Mouse (Mus musculus): ENCODE measurements around the gene Dcst2. TPM values are rescaled to one million over a fixed set of nuclear protein-coding genes. Genes with fewer than 3 reads are reported as not detected.

Gene Dcst2
- polyA plus RNA-seq, 1 experiment from 2014 or later, result 0.13 TPM

DNA sequence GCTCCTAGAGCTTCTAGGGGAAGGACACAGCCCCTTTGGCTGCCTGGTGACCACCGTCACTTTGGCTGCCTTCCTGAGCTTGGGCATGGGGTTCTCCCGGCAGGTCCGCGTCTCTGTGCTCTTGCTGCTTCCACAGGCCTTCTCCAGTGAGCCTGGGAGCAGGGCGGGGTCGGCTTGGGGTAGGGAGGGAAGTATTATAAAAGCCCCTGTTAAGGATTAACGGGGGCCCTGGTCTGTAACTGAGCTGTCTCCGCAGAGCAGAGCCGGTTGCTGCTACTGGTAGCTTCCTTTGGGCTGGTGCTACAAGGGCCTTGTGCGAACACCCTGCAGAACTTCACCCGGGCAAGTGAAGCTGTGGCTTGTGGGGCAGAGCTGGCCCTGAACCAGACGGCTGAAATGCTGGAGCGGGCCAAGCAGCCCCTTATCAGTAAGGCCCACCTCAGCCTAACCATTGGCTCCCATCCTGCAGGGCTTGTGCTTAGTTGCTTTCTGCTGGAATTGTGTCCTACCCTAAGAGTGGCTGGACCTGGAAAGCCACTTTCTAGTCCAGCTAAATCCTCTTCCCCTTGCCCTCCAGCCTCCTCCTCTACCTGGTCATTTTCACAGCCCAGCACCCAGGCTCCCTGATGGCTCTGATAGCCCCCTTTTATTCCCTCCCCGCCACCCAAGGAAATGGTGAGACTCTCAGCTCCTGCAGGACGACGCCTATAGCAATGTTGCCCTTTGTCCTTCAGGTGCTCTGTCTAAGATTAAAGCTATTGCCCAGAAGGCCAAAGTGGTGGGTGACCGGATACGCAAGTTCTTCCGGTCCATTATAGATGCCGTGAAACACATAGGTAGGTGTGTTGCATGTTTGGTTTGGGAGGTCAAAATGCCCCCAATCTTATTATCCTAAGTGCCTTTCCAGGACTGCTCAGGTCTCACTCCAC lies 4.0 kb downstream of the Dcst2 start:
- H3K4me1 ChIP-seq, result no peaks in the 10 kb centered on the region
- no peaks in the 10 kb centered on the region for H3K9me3 ChIP-seq
- H3K9ac ChIP-seq, result no peak overlapping the region
- H3K4me2 ChIP-seq (replicated peaks), result no peak overlapping the region
- 77% methylated on average over 20 of the region's 20 CpGs for WGBS
- no peaks in the 10 kb centered on the region for H3K36me3 ChIP-seq
- H3K27me3 ChIP-seq, result no peaks in the 10 kb centered on the region
- no peak overlapping the region for H3K27ac ChIP-seq
- no peak overlapping the region for H3K4me3 ChIP-seq
- no peak for ATAC-seq (ENCODE audit: insufficient number of reproducible peaks, insufficient read depth, low FRiP score, low TSS enrichment)

- no peak overlapping the region for H3K9ac ChIP-seq
- no peak overlapping the region for H3K27ac ChIP-seq
- no peak overlapping the region for H3K4me2 ChIP-seq (replicated peaks)
- H3K4me1 ChIP-seq, result no peaks in the 10 kb centered on the region
- H3K4me3 ChIP-seq, result no peak overlapping the region
- no peaks in the 10 kb centered on the region for H3K27me3 ChIP-seq
- 57% methylated on average over 11 of the region's 11 CpGs for WGBS
- no peaks in the 10 kb centered on the region for H3K36me3 ChIP-seq
- ATAC-seq (ENCODE audit: insufficient number of reproducible peaks, insufficient read depth, low FRiP score, low TSS enrichment), result no peak
- H3K9me3 ChIP-seq, result no peaks in the 10 kb centered on the region
Measured at GRCm38 (mm10) chr3:89367338-89367737, 5.6 kb downstream of the Dcst2 start.

DNA sequence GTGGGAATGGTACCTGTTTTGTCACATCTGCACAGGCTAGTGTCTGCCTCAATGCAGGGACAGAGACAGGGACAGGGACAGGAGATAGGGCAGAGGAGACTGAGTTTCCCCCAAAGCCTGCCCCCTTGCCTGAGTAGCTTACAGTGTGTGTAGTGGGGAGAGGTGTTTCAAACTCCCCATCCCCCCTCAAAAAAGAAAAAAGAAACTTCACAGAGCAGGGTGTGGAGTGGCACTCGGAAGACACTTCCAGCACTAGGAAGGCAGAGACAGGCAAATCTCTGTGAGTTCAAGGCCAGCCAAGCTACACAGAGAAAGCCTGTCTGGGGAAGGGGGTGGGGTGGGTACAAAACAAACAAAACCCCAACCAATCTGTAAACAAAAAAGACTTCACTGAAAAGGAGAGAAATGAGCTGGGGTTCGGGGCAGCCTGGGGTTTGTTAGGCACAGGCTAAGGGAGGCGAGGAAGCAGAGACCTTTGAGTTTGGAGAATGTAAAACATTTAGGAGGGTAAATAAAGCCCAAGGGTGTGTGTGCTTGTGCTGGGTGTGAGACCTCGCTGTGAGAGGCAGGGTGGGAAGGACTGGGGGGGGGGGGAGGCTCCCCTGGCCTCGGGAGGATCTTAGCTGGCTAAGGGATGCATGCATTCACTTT lies 11.9 kb downstream of the Dcst2 start:
- H3K4me2 ChIP-seq (replicated peaks), result no peak overlapping the region
- H3K4me3 ChIP-seq, result no peak overlapping the region
- 43% methylated on average over 5 of the region's 5 CpGs for WGBS
- peaks cover 8% of the 10 kb centered on the region for H3K4me1 ChIP-seq
- ATAC-seq (ENCODE audit: insufficient number of reproducible peaks, insufficient read depth, low FRiP score, low TSS enrichment), result no peak
- H3K27me3 ChIP-seq, result no peaks in the 10 kb centered on the region
- no peak overlapping the region for H3K9ac ChIP-seq
- no peak overlapping the region for H3K27ac ChIP-seq
- no peaks in the 10 kb centered on the region for H3K36me3 ChIP-seq
- H3K9me3 ChIP-seq, result no peaks in the 10 kb centered on the region

DNA sequence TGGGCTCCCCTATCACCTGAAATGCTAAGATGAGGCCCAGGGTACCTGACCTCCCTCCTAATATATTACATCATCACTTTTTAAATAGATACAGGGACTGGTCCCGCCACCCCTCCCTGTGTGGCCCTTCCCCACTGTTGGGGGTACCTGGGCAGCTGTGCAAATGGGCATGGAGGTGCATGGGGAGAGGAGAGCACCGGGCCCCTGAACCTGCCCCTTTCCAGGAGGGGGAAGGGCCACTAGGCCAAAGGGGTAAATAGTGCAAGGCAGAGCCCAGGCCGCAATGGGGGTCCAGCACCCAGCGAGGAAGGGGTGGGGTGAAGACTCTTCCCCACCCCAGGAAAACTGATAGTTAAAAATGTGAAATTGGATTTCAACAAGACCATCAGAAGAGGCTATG lies 16.1 kb downstream of the Dcst2 start:
- Histone ChIP-seq H3K4me3 (no peak overlapping the region), H3K4me1 (peaks cover 13% of the 10 kb centered on the region), H3K27ac (no peak overlapping the region)

GRCm38 (mm10) chr3:89378394-89379067 lies 16.8 kb downstream of the Dcst2 start:
- Histone ChIP-seq H3K9ac (peak overlapping the region; percentile 57), H3K9me3 (no peaks in the 10 kb centered on the region), H3K4me2 (replicated peaks) (peak overlapping the region; percentile 78), H3K4me1 (peaks cover 13% of the 10 kb centered on the region), H3K27me3 (no peaks in the 10 kb centered on the region), H3K4me3 (peak overlapping the region; percentile 54), H3K36me3 (no peaks in the 10 kb centered on the region), H3K27ac (peak overlapping the region; percentile 26; the same call in 1 of the 2 replicates)
- ATAC-seq (ENCODE audit: insufficient number of reproducible peaks, insufficient read depth, low FRiP score, low TSS enrichment), result peak; percentile 87
- 2% methylated on average over 28 of the region's 29 CpGs for WGBS

More for the DNA sequence above, 16.1 kb downstream of the Dcst2 start:
- WGBS, result 73% methylated on average over 4 of the region's 4 CpGs
- Histone ChIP-seq H3K9me3 (no peaks in the 10 kb centered on the region), H3K9ac (peak overlapping the region; percentile 57; the same call in 1 of the 2 replicates), H3K36me3 (no peaks in the 10 kb centered on the region), H3K27me3 (no peaks in the 10 kb centered on the region), H3K4me2 (replicated peaks) (peak overlapping the region; percentile 78)
- ATAC-seq (ENCODE audit: insufficient number of reproducible peaks, insufficient read depth, low FRiP score, low TSS enrichment), result no peak

- Histone ChIP-seq H3K27ac (no peak overlapping the region), H3K9ac (no peak overlapping the region), H3K4me1 (peaks cover 13% of the 10 kb centered on the region), H3K36me3 (no peaks in the 10 kb centered on the region), H3K4me3 (no peak overlapping the region), H3K4me2 (replicated peaks) (no peak overlapping the region), H3K27me3 (no peaks in the 10 kb centered on the region), H3K9me3 (no peaks in the 10 kb centered on the region)
- 87% methylated on average over 31 of the region's 31 CpGs for WGBS
- ATAC-seq (ENCODE audit: insufficient number of reproducible peaks, insufficient read depth, low FRiP score, low TSS enrichment), result no peak
Measured at GRCm38 (mm10) chr3:89379388-89380131, 17.8 kb downstream of the Dcst2 start.

- peaks cover 20% of the 10 kb centered on the region for H3K4me1 ChIP-seq
- no peaks in the 10 kb centered on the region for H3K9me3 ChIP-seq
- WGBS, result 94% methylated on average over 14 of the region's 14 CpGs
- no peak overlapping the region for H3K4me2 ChIP-seq (replicated peaks)
- no peaks in the 10 kb centered on the region for H3K36me3 ChIP-seq
- no peak for ATAC-seq (ENCODE audit: insufficient number of reproducible peaks, insufficient read depth, low FRiP score, low TSS enrichment)
- H3K4me3 ChIP-seq, result no peak overlapping the region
- no peak overlapping the region for H3K9ac ChIP-seq
- H3K27me3 ChIP-seq, result no peaks in the 10 kb centered on the region
- no peak overlapping the region for H3K27ac ChIP-seq
Measured at GRCm38 (mm10) chr3:89380291-89380690, 18.5 kb downstream of the Dcst2 start.

- Histone ChIP-seq H3K27ac (no peak overlapping the region), H3K36me3 (no peaks in the 10 kb centered on the region), H3K4me3 (no peak overlapping the region), H3K9ac (no peak overlapping the region), H3K4me2 (replicated peaks) (no peak overlapping the region), H3K27me3 (no peaks in the 10 kb centered on the region), H3K4me1 (peaks cover 20% of the 10 kb centered on the region), H3K9me3 (no peaks in the 10 kb centered on the region)
- no peak for ATAC-seq (ENCODE audit: insufficient number of reproducible peaks, insufficient read depth, low FRiP score, low TSS enrichment)
- 94% methylated on average over 18 of the region's 18 CpGs for WGBS
Measured at GRCm38 (mm10) chr3:89380711-89381110, 18.9 kb downstream of the Dcst2 start.

DNA sequence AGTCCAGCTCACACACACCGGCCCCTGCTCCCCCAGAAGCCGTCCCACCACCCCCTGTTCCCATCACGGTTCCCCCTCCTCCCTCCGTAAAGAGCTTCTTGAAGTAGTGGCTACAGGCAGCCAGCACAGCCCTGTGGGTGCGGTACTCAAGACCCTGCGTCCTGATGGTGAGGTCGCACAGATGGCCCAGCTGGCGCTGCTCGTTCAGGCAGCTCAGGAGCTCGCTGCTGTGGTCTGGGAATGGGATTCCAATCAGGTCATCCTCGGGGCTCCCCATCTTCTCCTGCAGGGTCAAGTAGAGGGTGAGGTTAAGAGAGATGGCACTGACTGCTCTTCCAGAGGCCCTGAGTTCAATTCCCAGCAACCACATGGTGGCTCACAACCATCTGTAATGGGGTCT lies 19.5 kb downstream of the Dcst2 start:
- Histone ChIP-seq H3K27me3 (no peaks in the 10 kb centered on the region), H3K4me1 (peaks cover 20% of the 10 kb centered on the region), H3K9me3 (no peaks in the 10 kb centered on the region), H3K9ac (no peak overlapping the region), H3K4me3 (no peak overlapping the region), H3K27ac (no peak overlapping the region), H3K36me3 (no peaks in the 10 kb centered on the region), H3K4me2 (replicated peaks) (no peak overlapping the region)
- WGBS, result 85% methylated on average over 11 of the region's 11 CpGs
- ATAC-seq (ENCODE audit: insufficient number of reproducible peaks, insufficient read depth, low FRiP score, low TSS enrichment), result no peak

DNA sequence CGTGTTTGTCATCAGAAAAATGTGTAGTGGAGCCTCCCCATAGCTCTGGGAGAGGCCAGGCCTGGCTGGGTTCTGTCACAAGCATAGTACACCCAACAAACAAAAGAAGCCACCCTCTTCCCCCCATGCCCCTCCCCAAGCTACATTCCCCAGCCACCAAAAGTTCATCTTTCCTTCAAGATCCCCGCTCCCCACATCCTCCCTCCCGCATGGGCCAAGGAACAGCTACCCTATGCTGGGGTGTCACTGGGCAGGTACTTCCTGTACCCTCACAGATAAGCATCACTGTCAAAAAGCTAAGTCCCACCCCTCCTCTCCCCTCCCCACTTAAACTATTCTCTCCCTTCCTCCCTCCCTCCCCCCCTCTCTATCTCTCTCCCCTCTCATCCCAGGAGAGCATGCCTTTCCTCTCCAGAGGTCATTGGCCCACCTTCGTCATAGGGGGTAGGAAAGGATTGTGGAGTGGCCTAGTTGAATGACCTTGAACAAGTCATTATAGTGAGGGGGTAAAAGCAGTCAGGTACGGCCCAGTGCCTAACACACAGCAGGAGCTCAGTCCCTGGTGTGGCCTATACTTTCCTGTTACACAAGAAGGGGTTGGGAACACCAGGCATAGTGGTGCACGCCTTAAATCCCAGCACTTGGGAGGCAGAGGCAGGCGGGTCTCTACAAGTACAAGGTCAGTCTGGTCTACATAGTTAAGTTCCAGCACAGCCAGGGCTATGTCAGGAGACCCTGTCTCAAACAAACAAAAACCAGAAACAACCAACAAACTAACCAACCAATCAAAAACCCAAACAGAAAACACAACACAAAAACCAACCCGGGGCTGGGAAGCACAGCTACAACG lies 20.5 kb downstream of the Dcst2 start:
- WGBS, result 89% methylated on average over 9 of the region's 9 CpGs
- Histone ChIP-seq H3K4me1 (peaks cover 30% of the 10 kb centered on the region), H3K9me3 (no peaks in the 10 kb centered on the region), H3K36me3 (no peaks in the 10 kb centered on the region), H3K27ac (no peak overlapping the region), H3K4me3 (no peak overlapping the region), H3K27me3 (no peaks in the 10 kb centered on the region), H3K9ac (no peak overlapping the region), H3K4me2 (replicated peaks) (no peak overlapping the region)
- ATAC-seq (ENCODE audit: insufficient number of reproducible peaks, insufficient read depth, low FRiP score, low TSS enrichment), result no peak

Data from embryonic facial prominence, embryonic 12.5 days (tissue).